Mouse (Mus musculus) heart, postnatal 0 days (tissue): ENCODE results near the gene Pstpip1.

Source experiments
- CTCF ChIP-seq: IDR thresholded peaks from 2 replicates; pipeline ENCODE4 v1.5.1; 2016; ENCODE audit warnings: antibody characterized with exemption, control low read depth, low read depth
- EP300 ChIP-seq: IDR thresholded peaks from 2 replicates; pipeline ENCODE4 v1.6.1; 2016; ENCODE audit warnings: antibody characterized with exemption, low read depth

- no peak for TF ChIP-seq CTCF
- no peak for TF ChIP-seq EP300
Observed at GRCm38 (mm10) chr9:56079587-56079986, 10.2 kb upstream of the Pstpip1 start.
